Mouse (Mus musculus) heart, embryonic 16.5 days (tissue): ENCODE measurements around the gene Rfk. TPM values are rescaled to one million over a fixed set of nuclear protein-coding genes. Genes with fewer than 3 reads are reported as not detected.

Experiments used
- ATAC-seq: fragments of 200-750 bp; cut with Nextera tagmentation; replicated peaks from 2 replicates; pipeline ENCODE4 v1.8.0; 2017; ENCODE audit warnings: moderate number of reproducible peaks; ENCODE audit not compliant: insufficient read depth, low FRiP score; ENCODE audit errors: extremely low read depth
- H3K27ac ChIP-seq: fragments of 300-500 bp; sonication (generic); 2 replicates; pipeline ENCODE4 v1.5.1; 2014; ENCODE audit warnings: mild to moderate bottlenecking, low read length, control low read depth, moderate library complexity
- H3K27me3 ChIP-seq: fragments of 300-500 bp; sonication (generic); 2 replicates; pipeline ENCODE4 v1.6.1; 2014; ENCODE audit warnings: low read length, mixed read lengths; ENCODE audit not compliant: control insufficient read depth, insufficient read depth
- H3K36me3 ChIP-seq: fragments of 300-500 bp; sonication (generic); 2 replicates; pipeline ENCODE4 v1.6.1; 2014; ENCODE audit not compliant: control insufficient read depth, insufficient read depth
- H3K4me1 ChIP-seq: fragments of 300-500 bp; sonication (generic); 2 replicates; pipeline ENCODE4 v1.6.1; 2014; ENCODE audit warnings: low read length, mixed read lengths; ENCODE audit not compliant: control insufficient read depth, insufficient read depth
- H3K4me2 ChIP-seq: fragments of 300-500 bp; sonication (generic); 2 replicates; pipeline ENCODE4 v1.6.1; 2014; ENCODE audit warnings: low read depth, mild to moderate bottlenecking, control low read depth, low read length
- H3K4me3 ChIP-seq: fragments of 300-500 bp; sonication (generic); 2 replicates; pipeline ENCODE4 v1.5.1; 2014; ENCODE audit warnings: mild to moderate bottlenecking, control low read depth, low read length
- H3K9ac ChIP-seq: fragments of 300-500 bp; sonication (generic); 2 replicates; pipeline ENCODE4 v1.6.1; 2014; ENCODE audit warnings: low read length, control low read depth
- H3K9me3 ChIP-seq: fragments of 300-500 bp; sonication (generic); replicated peaks from 2 replicates; pipeline ENCODE4 v1.6.1; 2016; ENCODE audit warnings: low read length; ENCODE audit not compliant: control insufficient read depth
- WGBS: fragments of 180-500 bp; shearing (Covaris S2); extraction: QIAGEN DNeasy Blood & Tissue Kit; methylation state at CpG from one replicate; pipeline ENCODE4 v1.1.7; 2014; 5-methylcytosine and 5-hydroxymethylcytosine counted together
- polyA plus RNA-seq: library from polyadenylated mRNA; unstranded; fragments of >200 nt; fragmentation: Nextera tagmentation; extraction: Ambion mirVana; gene quantifications from 2 replicates; pipeline ENCODE4 v1.2.1, GENCODE M21; 2015

Gene Rfk
- polyA plus RNA-seq, 1 experiment from 2014 or later, result 68.9 TPM

GRCm38 (mm10) chr19:17392866-17393265 is 977 bp upstream of the Rfk start:
- no peak overlapping the region for H3K4me3 ChIP-seq
- no peak overlapping the region for H3K27ac ChIP-seq
- no peak overlapping the region; the same call in 1 of the 2 replicates for H3K4me2 ChIP-seq
- peaks cover 11% of the 10 kb centered on the region; the same call in 1 of the 2 replicates for H3K4me1 ChIP-seq
- WGBS, result 21% methylated on average over 3 of the region's 3 CpGs
- no peak for ATAC-seq
- peaks cover 7% of the 10 kb centered on the region; the same call in 1 of the 2 replicates for H3K36me3 ChIP-seq
- no peaks in the 10 kb centered on the region for H3K27me3 ChIP-seq
- H3K9me3 ChIP-seq, result no peaks in the 10 kb centered on the region
- no peak overlapping the region for H3K9ac ChIP-seq

- H3K9me3 ChIP-seq, result no peaks in the 10 kb centered on the region
- WGBS, result 61% methylated on average over 4 of the region's 4 CpGs
- H3K27me3 ChIP-seq, result no peaks in the 10 kb centered on the region
- H3K9ac ChIP-seq, result no peak overlapping the region
- H3K36me3 ChIP-seq, result peaks cover 22% of the 10 kb centered on the region
- no peak overlapping the region for H3K4me3 ChIP-seq
- ATAC-seq, result no peak
- H3K4me2 ChIP-seq, result no peak overlapping the region
- peaks cover 11% of the 10 kb centered on the region; the same call in 1 of the 2 replicates for H3K4me1 ChIP-seq
- peak overlapping the region; percentile 25; the same call in 1 of the 2 replicates for H3K27ac ChIP-seq
These were observed 3.0 kb downstream of the Rfk start for GRCm38 (mm10) chr19:17396802-17397201.

GRCm38 (mm10) chr19:17397922-17398321 is 4.1 kb downstream of the Rfk start:
- Histone ChIP-seq H3K4me2 (no peak overlapping the region), H3K27me3 (no peaks in the 10 kb centered on the region), H3K36me3 (peaks cover 22% of the 10 kb centered on the region), H3K4me3 (no peak overlapping the region), H3K9me3 (no peaks in the 10 kb centered on the region), H3K4me1 (peaks cover 11% of the 10 kb centered on the region; the same call in 1 of the 2 replicates), H3K9ac (no peak overlapping the region), H3K27ac (no peak overlapping the region)
- 64% methylated on average over 5 of the region's 5 CpGs for WGBS
- ATAC-seq, result no peak

- Histone ChIP-seq H3K4me3 (no peak overlapping the region), H3K9me3 (no peaks in the 10 kb centered on the region), H3K27ac (no peak overlapping the region), H3K27me3 (no peaks in the 10 kb centered on the region), H3K4me1 (0 out of 2 replicates have a peak, but pooled peaks cover 6% of the 10 kb centered on the region), H3K9ac (no peak overlapping the region), H3K36me3 (peaks cover 22% of the 10 kb centered on the region), H3K4me2 (no peak overlapping the region)
- WGBS, result 79% methylated on average over 4 of the region's 4 CpGs
- ATAC-seq, result no peak
These were observed 6.1 kb downstream of the Rfk start for GRCm38 (mm10) chr19:17399965-17400364.

- ATAC-seq, result no peak
- peaks cover 22% of the 10 kb centered on the region for H3K36me3 ChIP-seq
- 48% methylated on average over 4 of the region's 4 CpGs for WGBS
These were observed 6.7 kb downstream of the Rfk start for GRCm38 (mm10) chr19:17400571-17400970.

GRCm38 (mm10) chr19:17403175-17403574 is 9.3 kb downstream of the Rfk start:
- Histone ChIP-seq H3K9ac (no peak overlapping the region), H3K27me3 (no peaks in the 10 kb centered on the region), H3K4me3 (no peak overlapping the region), H3K9me3 (peaks cover 2% of the 10 kb centered on the region; the same call in 1 of the 2 replicates), H3K4me2 (no peak overlapping the region), H3K36me3 (peaks cover 15% of the 10 kb centered on the region), H3K4me1 (no peaks in the 10 kb centered on the region), H3K27ac (no peak overlapping the region)
- 83% methylated on average over 4 of the region's 4 CpGs for WGBS
- no peak for ATAC-seq

More at GRCm38 (mm10) chr19:17400571-17400970, 6.7 kb downstream of the Rfk start:
- H3K27ac ChIP-seq, result no peak overlapping the region
- H3K9me3 ChIP-seq, result no peaks in the 10 kb centered on the region
- H3K4me3 ChIP-seq, result no peak overlapping the region
- H3K4me1 ChIP-seq, result 0 out of 2 replicates have a peak, but pooled peaks cover 2% of the 10 kb centered on the region
- H3K9ac ChIP-seq, result no peak overlapping the region
- H3K4me2 ChIP-seq, result no peak overlapping the region
- H3K27me3 ChIP-seq, result no peaks in the 10 kb centered on the region

- Histone ChIP-seq H3K9ac (no peak overlapping the region), H3K9me3 (peaks cover 2% of the 10 kb centered on the region; the same call in 1 of the 2 replicates), H3K4me2 (no peak overlapping the region), H3K36me3 (no peaks in the 10 kb centered on the region), H3K27ac (no peak overlapping the region), H3K4me3 (no peak overlapping the region), H3K4me1 (no peaks in the 10 kb centered on the region), H3K27me3 (no peaks in the 10 kb centered on the region)
- ATAC-seq, result no peak
- 89% methylated on average over 5 of the region's 5 CpGs for WGBS
These were observed 13.0 kb downstream of the Rfk start for GRCm38 (mm10) chr19:17406823-17407222.

- H3K27me3 ChIP-seq, result no peaks in the 10 kb centered on the region
- H3K9ac ChIP-seq, result no peak overlapping the region
- H3K9me3 ChIP-seq, result peaks cover 2% of the 10 kb centered on the region; the same call in 1 of the 2 replicates
- H3K4me3 ChIP-seq, result no peak overlapping the region
- H3K4me2 ChIP-seq, result no peak overlapping the region
- ATAC-seq, result no peak
- H3K4me1 ChIP-seq, result no peaks in the 10 kb centered on the region
- no peaks in the 10 kb centered on the region for H3K36me3 ChIP-seq
- H3K27ac ChIP-seq, result no peak overlapping the region
These were observed 14.7 kb downstream of the Rfk start for GRCm38 (mm10) chr19:17408591-17408990.

- ATAC-seq, result no peak
- 45% methylated on average over 3 of the region's 3 CpGs for WGBS
- no peak overlapping the region for H3K4me2 ChIP-seq
- H3K9me3 ChIP-seq, result peaks cover 2% of the 10 kb centered on the region; the same call in 1 of the 2 replicates
- H3K9ac ChIP-seq, result no peak overlapping the region
- no peaks in the 10 kb centered on the region for H3K4me1 ChIP-seq
- H3K4me3 ChIP-seq, result no peak overlapping the region
- no peak overlapping the region for H3K27ac ChIP-seq
- H3K27me3 ChIP-seq, result no peaks in the 10 kb centered on the region
- no peaks in the 10 kb centered on the region for H3K36me3 ChIP-seq
These were observed 15.5 kb downstream of the Rfk start for GRCm38 (mm10) chr19:17409351-17409750.
